Mouse (Mus musculus) lung, postnatal 0 days (tissue): Measurements from ENCODE around the gene Impdh2.

ENCODE experiments used
- CTCF ChIP-seq: IDR thresholded peaks from 2 replicates; pipeline ENCODE4 v1.5.1; 2016; ENCODE audit warnings: antibody characterized with exemption, mild to moderate bottlenecking
- EP300 ChIP-seq: IDR thresholded peaks from 2 replicates; pipeline ENCODE4 v1.6.1; 2016; ENCODE audit warnings: antibody characterized with exemption, mild to moderate bottlenecking, control low read depth

DNA sequence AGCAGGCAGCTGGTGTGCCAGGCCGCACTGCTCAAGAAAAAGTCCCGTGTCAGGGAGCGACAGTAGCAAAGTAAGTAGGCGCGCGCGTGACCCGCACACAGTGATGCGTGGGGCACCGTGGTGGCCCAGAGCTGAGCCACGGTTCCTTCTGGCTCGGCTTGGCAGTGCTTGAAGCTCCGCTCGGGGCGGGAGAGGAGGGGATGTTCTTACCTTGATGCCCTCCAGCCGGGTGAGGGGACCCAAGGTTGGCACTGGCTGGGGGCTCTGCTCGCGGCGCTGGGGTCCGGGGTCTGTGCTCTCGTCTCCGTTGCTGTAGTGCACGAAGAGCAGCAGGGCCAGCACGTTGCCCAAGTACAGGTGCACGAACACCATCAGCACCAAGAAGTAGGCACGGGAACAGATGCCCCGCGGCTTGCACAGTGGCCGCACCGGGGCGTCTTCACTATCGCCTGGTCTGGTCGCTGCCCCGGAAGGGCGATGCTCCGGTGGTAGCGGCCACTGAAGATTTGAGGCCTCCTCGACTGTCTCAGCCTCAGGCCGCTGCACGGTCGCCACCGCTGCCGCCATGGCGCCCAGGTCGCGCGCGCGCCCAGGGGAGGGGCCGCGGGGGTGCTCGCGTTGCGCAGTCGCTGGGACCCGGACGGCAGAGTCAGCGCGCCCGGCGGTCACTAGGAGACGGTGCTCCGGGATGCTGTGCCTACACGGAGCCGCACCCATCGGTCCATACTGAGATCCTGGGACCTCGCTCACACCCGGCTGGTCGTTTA lies 37.1 kb downstream of the Impdh2 start, which contains the start of gene P4htm:
- TF ChIP-seq CTCF (peak; percentile 35; the same call in 1 of the 2 replicates), EP300 (no peak)
